7 mouse cellular contexts compared by ENCODE assay signal in the genomic region with DNA sequence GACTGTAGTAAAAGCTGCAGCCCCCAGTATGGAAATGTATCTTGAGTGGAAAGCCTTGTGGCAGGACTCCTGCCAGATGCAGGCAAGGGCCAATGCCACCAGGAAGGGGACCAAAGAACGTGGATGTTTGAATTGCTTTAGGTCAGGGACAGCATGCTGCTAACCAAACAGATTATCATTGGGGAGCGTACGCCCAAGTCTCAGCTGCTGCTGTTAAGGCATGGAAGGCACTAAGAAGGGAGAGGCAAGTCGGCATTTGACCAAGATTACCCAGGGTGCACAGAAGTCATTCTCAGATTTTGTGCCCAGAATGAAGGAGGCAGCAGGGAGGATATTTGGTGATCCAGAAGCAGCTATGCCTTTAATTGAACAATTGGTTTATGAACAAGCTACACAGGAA. TPM values are rescaled to one million over a fixed set of nuclear protein-coding genes. Genes with fewer than 3 reads are reported as not detected.
DNase-seq lines count a peak whose midpoint lies in the region; ATAC-seq and TF ChIP-seq lines count a peak whose summit lies in the region.
"Not testable (repeated sequence)": the region's sequence is repeated elsewhere in the genome, so short reads cannot be mapped to it uniquely, and the experiment has no call there.
"Had no signal": no experiment of that assay in that cellular context is flagged by ENCODE, and none has a peak within 500 bp of the region (broad histone marks: within the 10 kb centered on the region; RNA-seq: fewer than 3 reads in every experiment).

No protein-coding gene starts in this region.

- not testable (repeated sequence) for H3K9ac ChIP-seq in hindbrain, embryonic 14.5 days; hindbrain, postnatal 0 days (replicated peaks; ENCODE audit: low read length); midbrain, embryonic 11.5 days (ENCODE audit: low read length)

- WGBS in forebrain, embryonic 10.5 days: 92% methylated on average over 4 of the region's 4 CpGs
- 79% methylated on average over 4 of the region's 4 CpGs for WGBS in heart, embryonic 10.5 days
- WGBS in hindbrain, embryonic 14.5 days: 87% methylated on average over 4 of the region's 4 CpGs
- 84% methylated on average over 4 of the region's 4 CpGs for WGBS in hindbrain, postnatal 0 days
- WGBS in midbrain, embryonic 11.5 days: 87% methylated on average over 4 of the region's 4 CpGs

- not testable (repeated sequence) for H3K4me1 ChIP-seq in forebrain, embryonic 10.5 days; heart, embryonic 10.5 days; hindbrain, embryonic 14.5 days (replicated peaks; ENCODE audit: control insufficient read depth, insufficient read depth, low read length); hindbrain, postnatal 0 days (ENCODE audit: insufficient read depth, low read length); midbrain, embryonic 11.5 days (ENCODE audit: control insufficient read depth, insufficient read depth, low read length)

- not testable (repeated sequence) for H3K4me3 ChIP-seq in forebrain, embryonic 10.5 days; heart, embryonic 10.5 days; hindbrain, embryonic 14.5 days (replicated peaks; ENCODE audit: low read length); hindbrain, postnatal 0 days (ENCODE audit: low read length); midbrain, embryonic 11.5 days (ENCODE audit: low read depth, low read length)

- not testable (repeated sequence) for TF ChIP-seq CTCF in hindbrain, postnatal 0 days (IDR thresholded peaks at IDR 0.05; ENCODE audit: low read depth)

- H3K4me2 ChIP-seq in hindbrain, embryonic 14.5 days (replicated peaks); hindbrain, postnatal 0 days (ENCODE audit: low read depth, low read length); midbrain, embryonic 11.5 days: not testable (repeated sequence)

- ATAC-seq in hindbrain, embryonic 14.5 days (ENCODE audit: low FRiP score); hindbrain, postnatal 0 days; midbrain, embryonic 11.5 days (ENCODE audit: low FRiP score): not testable (repeated sequence)

- peaks cover 69% of the 10 kb centered on the region for H3K9me3 ChIP-seq in forebrain, embryonic 10.5 days
- peaks cover 39% of the 10 kb centered on the region for H3K9me3 ChIP-seq in heart, embryonic 10.5 days
- H3K9me3 ChIP-seq in hindbrain, embryonic 14.5 days (ENCODE audit: control insufficient read depth, low read length): peaks cover 35% of the 10 kb centered on the region
- H3K9me3 ChIP-seq in hindbrain, postnatal 0 days (ENCODE audit: low read length): peaks cover 25% of the 10 kb centered on the region
- peaks cover 18% of the 10 kb centered on the region; the same call in 1 of the 2 replicates for H3K9me3 ChIP-seq in midbrain, embryonic 11.5 days (ENCODE audit: control insufficient read depth, low read length)

- H3K27ac ChIP-seq in forebrain, embryonic 10.5 days; heart, embryonic 10.5 days; hindbrain, embryonic 14.5 days; hindbrain, postnatal 0 days; midbrain, embryonic 11.5 days (ENCODE audit: low read depth, low read length): not testable (repeated sequence)

- not testable (repeated sequence) for H3K27me3 ChIP-seq in forebrain, embryonic 10.5 days (ENCODE audit: poor library complexity, severe bottlenecking); heart, embryonic 10.5 days (ENCODE audit: insufficient read depth, poor library complexity, severe bottlenecking); hindbrain, embryonic 14.5 days (ENCODE audit: control insufficient read depth, insufficient read depth, low read length); hindbrain, postnatal 0 days (ENCODE audit: insufficient read depth, low read length); midbrain, embryonic 11.5 days (ENCODE audit: control insufficient read depth, insufficient read depth, low read length)

- not testable (repeated sequence) for H3K36me3 ChIP-seq in forebrain, embryonic 10.5 days (replicated peaks); heart, embryonic 10.5 days; hindbrain, embryonic 14.5 days (replicated peaks; ENCODE audit: control insufficient read depth, insufficient read depth); hindbrain, postnatal 0 days (ENCODE audit: insufficient read depth, low read length); midbrain, embryonic 11.5 days (ENCODE audit: control insufficient read depth, insufficient read depth, low read length)

- peak; percentile 14 for DNase-seq in forebrain, embryonic 10.5 days (ENCODE audit: extremely low spot score, low spot score)
- DNase-seq in heart, embryonic 10.5 days (ENCODE audit: low spot score): peak; percentile 65
- DNase-seq in hindbrain, embryonic 14.5 days (ENCODE audit: low spot score): peak; percentile 8
- peak; percentile 0 for DNase-seq in hindbrain, postnatal 0 days (ENCODE audit: low spot score)
- DNase-seq in midbrain, embryonic 11.5 days (ENCODE audit: low spot score, missing footprints): peak; percentile 76

RNA-seq across cellular contexts. Expression of a gene that starts 35.4 kb away (rescaled TPM):
- 0.16 TPM in 1 of 2 replicates, not detected in the other for polyA plus RNA-seq in forebrain, embryonic 10.5 days (2016; fragmentation: Nextera tagmentation; extraction: Ambion mirVana)
- polyA plus RNA-seq in heart, embryonic 10.5 days (2016; fragmentation: Nextera tagmentation; extraction: Ambion mirVana): 0.11 and 0.16 TPM in 2 replicates
- 0.19 and 0.39 TPM in 2 replicates for polyA plus RNA-seq in hindbrain, embryonic 14.5 days (2014; fragmentation: Nextera tagmentation; extraction: Ambion mirVana)
- 0.05 TPM in 1 of 2 replicates, not detected in the other for total RNA-seq in hindbrain, postnatal 0 days (2014; rRNA removed)
- polyA plus RNA-seq in hindbrain, postnatal 0 days (2015; fragmentation: Nextera tagmentation; extraction: Ambion mirVana): 0.15 and 0.28 TPM in 2 replicates
- 0.10 TPM in 1 of 2 replicates, not detected in the other for polyA plus RNA-seq in midbrain, embryonic 11.5 days (2014; fragmentation: Nextera tagmentation; extraction: Ambion mirVana)
- total RNA-seq: CH12.LX had no signal
- polyA plus RNA-seq: adrenal gland, adult 2 months had no signal

Comparison
In these comparisons a context has a peak if more than half of its experiments do, and no peak if none do; other contexts are left out.
1. DNase-seq: peak in every context shown above with its lines; median percentile 76 in midbrain, embryonic 11.5 days; 65 in heart, embryonic 10.5 days; 14 in forebrain, embryonic 10.5 days; 8 in hindbrain, embryonic 14.5 days; 0 in hindbrain, postnatal 0 days.